Mouse (Mus musculus) thymus, postnatal 25 days (tissue): ENCODE data around the gene Rab11fip5.

Experiments used
- DNase-seq: peaks from one replicate; pipeline ENCODE4 v3.0.0; 2022

Gene Rab11fip5

GRCm38 (mm10) chr6:85373066-85373860 is 1.2 kb downstream of the Rab11fip5 start:
- no peak for DNase-seq

- no peak for DNase-seq
Measured at GRCm38 (mm10) chr6:85372496-85372895, 1.9 kb downstream of the Rab11fip5 start.

GRCm38 (mm10) chr6:85371859-85372405 is 2.5 kb downstream of the Rab11fip5 start:
- no peak for DNase-seq

- no peak for DNase-seq
Measured at GRCm38 (mm10) chr6:85370666-85371430, 3.6 kb downstream of the Rab11fip5 start.

- DNase-seq, result no peak
Measured at GRCm38 (mm10) chr6:85370041-85370440, 4.4 kb downstream of the Rab11fip5 start.

GRCm38 (mm10) chr6:85369181-85369860 is 5.1 kb downstream of the Rab11fip5 start:
- no peak for DNase-seq

GRCm38 (mm10) chr6:85368722-85369121 is 5.7 kb downstream of the Rab11fip5 start:
- no peak for DNase-seq

- DNase-seq, result no peak
Measured at GRCm38 (mm10) chr6:85368166-85368565, 6.3 kb downstream of the Rab11fip5 start.

- DNase-seq, result no peak
Measured at GRCm38 (mm10) chr6:85366387-85366786, 8.0 kb downstream of the Rab11fip5 start.

GRCm38 (mm10) chr6:85364439-85364838 is 10.0 kb downstream of the Rab11fip5 start:
- DNase-seq, result no peak

GRCm38 (mm10) chr6:85363906-85364260 is 10.6 kb downstream of the Rab11fip5 start:
- DNase-seq, result no peak

GRCm38 (mm10) chr6:85363231-85363905 is 11.1 kb downstream of the Rab11fip5 start:
- DNase-seq, result no peak

- no peak for DNase-seq
Measured at GRCm38 (mm10) chr6:85362610-85363009, 11.8 kb downstream of the Rab11fip5 start.

- no peak for DNase-seq
Measured at GRCm38 (mm10) chr6:85360311-85360710, 14.1 kb downstream of the Rab11fip5 start.

GRCm38 (mm10) chr6:85358877-85359276 is 15.6 kb downstream of the Rab11fip5 start:
- DNase-seq, result no peak

- no peak for DNase-seq
Measured at GRCm38 (mm10) chr6:85356682-85357465, 17.6 kb downstream of the Rab11fip5 start.

- DNase-seq, result no peak
Measured at GRCm38 (mm10) chr6:85355753-85356152, 18.7 kb downstream of the Rab11fip5 start.

GRCm38 (mm10) chr6:85354709-85355108 is 19.7 kb downstream of the Rab11fip5 start:
- DNase-seq, result no peak

- DNase-seq, result no peak
Measured at GRCm38 (mm10) chr6:85353706-85354105, 20.7 kb downstream of the Rab11fip5 start.

- no peak for DNase-seq
Measured at GRCm38 (mm10) chr6:85350157-85350556, 24.3 kb downstream of the Rab11fip5 start.

- DNase-seq, result no peak
Measured at GRCm38 (mm10) chr6:85349246-85349645, 25.2 kb downstream of the Rab11fip5 start.

- DNase-seq, result no peak
Measured at GRCm38 (mm10) chr6:85348133-85348532, 26.3 kb downstream of the Rab11fip5 start.
